Mouse (Mus musculus) neural tube, embryonic 11.5 days (tissue): ENCODE data around the gene Tlr12. TPM values are rescaled to one million over a fixed set of nuclear protein-coding genes. Genes with fewer than 3 reads are reported as not detected.
A peak's percentile ranks its signal among the peaks of the same experiment; 100 is the strongest.

Source experiments
- ATAC-seq: fragments of 200-750 bp; cut with Nextera tagmentation; 2 replicates; pipeline ENCODE4 v1.8.0; 2017; ENCODE audit warnings: moderate number of reproducible peaks, mild to moderate bottlenecking, moderate TSS enrichment, moderate library complexity; ENCODE audit not compliant: insufficient read depth, low FRiP score, low TSS enrichment
- DNase-seq: peaks from one replicate; pipeline ENCODE4 v3.0.0-alpha.2; 2015; ENCODE audit warnings: low spot score
- H3K27ac ChIP-seq: fragments of 300-500 bp; sonication (generic); 2 replicates; pipeline ENCODE4 v1.5.1; 2014; ENCODE audit warnings: low read depth, mild to moderate bottlenecking, low read length
- H3K27me3 ChIP-seq: fragments of 300-500 bp; sonication (generic); 2 replicates; pipeline ENCODE4 v1.6.1; 2014; ENCODE audit warnings: mild to moderate bottlenecking, low read length, mixed read lengths; ENCODE audit not compliant: control insufficient read depth, insufficient read depth
- H3K36me3 ChIP-seq: fragments of 300-500 bp; sonication (generic); 2 replicates; pipeline ENCODE4 v1.6.1; 2014; ENCODE audit warnings: mild to moderate bottlenecking, low read length, moderate library complexity, mixed read lengths; ENCODE audit not compliant: control insufficient read depth, insufficient read depth
- H3K4me1 ChIP-seq: fragments of 300-500 bp; sonication (generic); 2 replicates; pipeline ENCODE4 v1.6.1; 2014; ENCODE audit warnings: low read length, mixed read lengths; ENCODE audit not compliant: control insufficient read depth, insufficient read depth
- H3K4me2 ChIP-seq: fragments of 300-500 bp; sonication (generic); 2 replicates; pipeline ENCODE4 v1.6.1; 2014; ENCODE audit warnings: low read depth, mild to moderate bottlenecking, moderate library complexity
- H3K4me3 ChIP-seq: fragments of 300-500 bp; sonication (generic); 2 replicates; pipeline ENCODE4 v1.5.1; 2014; ENCODE audit warnings: low read depth, low read length
- H3K9ac ChIP-seq: fragments of 300-500 bp; sonication (generic); 2 replicates; pipeline ENCODE4 v1.6.1; 2014; ENCODE audit warnings: mild to moderate bottlenecking, low read length
- H3K9me3 ChIP-seq: fragments of 300-500 bp; sonication (generic); 2 replicates; pipeline ENCODE4 v1.6.1; 2016; ENCODE audit warnings: low read length; ENCODE audit not compliant: control insufficient read depth
- WGBS: fragments of 180-500 bp; shearing (Covaris S2); extraction: QIAGEN DNeasy Blood & Tissue Kit; methylation state at CpG from one replicate; pipeline ENCODE4 v1.1.7; 2014; 5-methylcytosine and 5-hydroxymethylcytosine counted together
- polyA plus RNA-seq: library from polyadenylated mRNA; unstranded; fragments of >200 nt; fragmentation: Nextera tagmentation; extraction: Ambion mirVana; gene quantifications from 2 replicates; pipeline ENCODE4 v1.2.1, GENCODE M21; 2014

Gene Tlr12
- polyA plus RNA-seq, 1 experiment from 2014 or later, result 0.23 TPM

- H3K27ac ChIP-seq, result peak overlapping the region; percentile 45
These were observed 34.3 kb upstream of the Tlr12 start for GRCm38 (mm10) chr4:128652584-128653298.

DNA sequence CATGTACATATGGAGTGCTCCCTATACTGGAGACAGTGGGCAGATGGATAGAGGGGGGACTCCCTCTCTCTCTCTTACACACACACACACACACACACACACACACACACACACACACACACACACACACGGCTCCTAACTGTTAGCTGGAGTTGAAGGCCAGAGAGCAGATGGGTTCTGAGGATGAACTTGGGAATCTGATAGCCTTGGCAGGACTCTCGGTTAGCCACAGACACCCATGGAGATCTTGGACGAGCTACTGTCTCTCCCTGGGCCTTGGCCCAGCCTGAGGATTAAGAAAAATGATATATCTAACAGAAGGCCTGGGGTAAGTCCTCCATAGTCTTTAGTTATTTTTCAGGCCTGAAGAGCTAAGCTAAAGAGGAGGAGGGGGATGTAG lies 33.1 kb upstream of the Tlr12 start:
- Histone ChIP-seq H3K27me3 (no peaks in the 10 kb centered on the region), H3K4me3 (no peak overlapping the region), H3K27ac (no peak overlapping the region; the same call in 1 of the 2 replicates), H3K36me3 (no peaks in the 10 kb centered on the region), H3K4me1 (peaks cover 22% of the 10 kb centered on the region), H3K9ac (no peak overlapping the region), H3K4me2 (no peak overlapping the region), H3K9me3 (no peaks in the 10 kb centered on the region)
- ATAC-seq (no peak), DNase-seq (no peak)
- WGBS, result 59% methylated on average over 3 of the region's 3 CpGs

More at GRCm38 (mm10) chr4:128652584-128653298, 34.3 kb upstream of the Tlr12 start:
- H3K4me3 ChIP-seq, result no peak overlapping the region
- H3K36me3 ChIP-seq, result no peaks in the 10 kb centered on the region
- H3K4me2 ChIP-seq, result no peak overlapping the region
- no peak overlapping the region for H3K9ac ChIP-seq
- no peaks in the 10 kb centered on the region for H3K9me3 ChIP-seq
- ATAC-seq, result no peak
- H3K4me1 ChIP-seq, result peaks cover 22% of the 10 kb centered on the region
- 7% methylated on average over 5 of the region's 5 CpGs for WGBS
- H3K27me3 ChIP-seq, result no peaks in the 10 kb centered on the region
- DNase-seq, result no peak

DNA sequence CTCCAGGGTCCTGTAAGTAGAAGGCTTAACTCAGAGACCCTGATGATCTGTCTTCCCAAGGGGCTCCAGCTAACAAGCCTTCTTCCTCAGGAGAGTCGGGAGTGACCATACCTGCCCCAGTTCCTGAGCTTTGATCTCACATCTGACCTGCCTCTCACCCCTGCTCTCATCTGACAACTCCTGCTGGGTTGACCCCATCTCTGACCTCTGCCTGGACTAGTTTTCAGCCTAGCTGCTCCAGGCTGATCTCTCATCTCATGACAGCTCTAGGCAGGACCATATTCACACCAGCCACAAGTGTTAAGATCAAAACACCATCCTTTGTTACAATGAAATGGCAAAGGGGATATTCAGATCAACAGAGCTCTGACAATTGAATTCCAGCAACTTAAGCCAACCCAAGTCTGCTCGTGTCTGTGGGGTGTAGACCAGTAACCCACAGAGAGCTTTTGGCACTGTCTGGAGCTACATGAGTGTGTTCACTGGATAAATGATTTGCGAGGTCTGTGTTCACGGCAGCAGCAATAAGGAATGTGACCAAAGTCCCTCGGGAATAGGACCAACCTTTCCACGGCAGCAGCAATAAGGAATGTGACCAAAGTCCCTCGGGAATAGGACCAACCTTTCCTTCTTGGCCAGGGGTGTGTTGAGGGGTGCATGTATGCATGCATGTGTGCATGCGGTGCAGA lies 30.3 kb upstream of the Tlr12 start:
- 42% methylated on average over 8 of the region's 8 CpGs for WGBS
- no peak overlapping the region for H3K9ac ChIP-seq
- H3K9me3 ChIP-seq, result no peaks in the 10 kb centered on the region
- no peak for DNase-seq
- peaks cover 12% of the 10 kb centered on the region for H3K4me1 ChIP-seq
- no peaks in the 10 kb centered on the region for H3K36me3 ChIP-seq
- H3K27ac ChIP-seq, result no peak overlapping the region
- no peaks in the 10 kb centered on the region for H3K27me3 ChIP-seq
- no peak overlapping the region for H3K4me3 ChIP-seq
- no peak for ATAC-seq
- H3K4me2 ChIP-seq, result no peak overlapping the region

DNA sequence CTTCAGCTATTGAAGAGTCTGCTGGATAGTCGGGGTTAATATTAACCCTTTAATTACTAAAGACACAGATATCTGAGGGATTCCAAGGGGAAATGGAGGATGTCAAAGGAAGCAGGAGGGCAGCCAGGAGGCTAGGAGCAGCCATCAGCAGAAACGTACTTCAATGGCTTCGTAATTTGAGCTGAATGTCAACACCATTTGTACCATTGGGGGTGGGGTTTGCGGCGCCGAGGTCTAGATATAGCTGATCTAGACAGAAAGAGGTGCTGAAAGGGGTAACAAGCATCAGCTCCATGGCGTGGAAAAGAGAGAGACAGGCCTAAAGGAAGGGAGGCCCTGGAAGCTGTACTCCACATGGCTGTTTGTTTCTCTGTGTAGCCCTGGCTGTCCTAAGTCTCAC lies 28.3 kb upstream of the Tlr12 start:
- WGBS, result 38% methylated on average over 7 of the region's 7 CpGs
- DNase-seq (no peak), ATAC-seq (no peak)
- no peak overlapping the region for H3K4me3 ChIP-seq
- no peak overlapping the region for H3K9ac ChIP-seq
- H3K27me3 ChIP-seq, result no peaks in the 10 kb centered on the region
- no peaks in the 10 kb centered on the region for H3K36me3 ChIP-seq
- peaks cover 13% of the 10 kb centered on the region for H3K4me1 ChIP-seq
- H3K9me3 ChIP-seq, result no peaks in the 10 kb centered on the region
- no peak overlapping the region for H3K27ac ChIP-seq
- no peak overlapping the region for H3K4me2 ChIP-seq

- Histone ChIP-seq H3K27me3 (no peaks in the 10 kb centered on the region), H3K9ac (no peak overlapping the region), H3K4me2 (no peak overlapping the region), H3K4me3 (no peak overlapping the region), H3K27ac (no peak overlapping the region), H3K36me3 (no peaks in the 10 kb centered on the region), H3K4me1 (peaks cover 13% of the 10 kb centered on the region), H3K9me3 (no peaks in the 10 kb centered on the region)
- 75% methylated on average over 6 of the region's 6 CpGs for WGBS
- ATAC-seq (no peak), DNase-seq (no peak)
These were observed 27.5 kb upstream of the Tlr12 start for GRCm38 (mm10) chr4:128645896-128646295.

DNA sequence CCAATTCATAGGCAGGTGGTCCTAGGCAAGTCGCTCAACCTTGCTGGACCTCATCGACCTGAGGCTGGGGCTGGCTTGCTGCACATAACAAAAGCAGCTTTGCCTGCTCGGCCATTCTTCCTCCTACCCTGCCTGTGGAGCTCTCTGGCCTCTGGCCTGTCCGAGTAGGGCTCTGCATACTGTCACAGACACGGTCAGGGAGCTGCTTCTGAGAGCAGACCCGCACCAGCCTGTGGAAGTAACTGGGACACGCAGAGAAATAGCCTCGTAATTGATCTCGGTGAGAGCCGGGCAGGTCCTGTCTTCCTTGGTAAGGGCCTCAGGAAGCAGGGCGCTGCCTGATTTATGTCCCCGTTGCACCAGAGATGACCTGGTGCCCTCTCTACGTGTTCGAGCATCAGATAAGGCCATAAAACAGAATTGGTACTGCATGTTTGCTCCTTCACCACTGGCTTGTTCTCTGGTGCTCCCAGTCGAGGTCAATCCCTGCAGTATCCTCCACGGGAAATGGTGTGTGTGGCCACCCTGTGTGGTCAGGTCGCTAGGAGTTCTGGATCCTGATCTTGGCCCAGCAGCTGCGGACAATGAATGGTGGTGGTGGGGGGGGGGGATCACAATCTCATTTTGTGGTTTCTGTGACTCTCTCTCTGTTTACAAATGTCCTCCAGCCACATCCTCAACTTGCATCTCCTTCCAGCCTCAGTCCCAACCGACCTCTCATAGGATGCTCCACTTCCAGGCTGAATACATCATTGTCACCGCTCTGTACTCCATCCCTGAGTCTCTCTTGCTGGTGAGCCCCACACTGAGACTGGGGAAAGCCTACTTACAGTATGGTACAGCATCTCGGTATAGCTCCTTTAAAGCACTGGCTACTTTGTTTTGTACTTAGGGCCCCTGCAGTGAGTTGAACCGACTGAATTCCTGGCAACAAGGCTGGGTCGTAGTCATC lies 23.6 kb upstream of the Tlr12 start:
- Histone ChIP-seq H3K9ac (no peak overlapping the region), H3K9me3 (no peaks in the 10 kb centered on the region), H3K4me2 (no peak overlapping the region), H3K27me3 (no peaks in the 10 kb centered on the region), H3K27ac (peak overlapping the region; percentile 15; the same call in 1 of the 2 replicates), H3K4me3 (no peak overlapping the region), H3K36me3 (no peaks in the 10 kb centered on the region), H3K4me1 (peaks cover 12% of the 10 kb centered on the region)
- no peak for ATAC-seq
- WGBS, result 25% methylated on average over 23 of the region's 23 CpGs
- DNase-seq, result no peak

DNA sequence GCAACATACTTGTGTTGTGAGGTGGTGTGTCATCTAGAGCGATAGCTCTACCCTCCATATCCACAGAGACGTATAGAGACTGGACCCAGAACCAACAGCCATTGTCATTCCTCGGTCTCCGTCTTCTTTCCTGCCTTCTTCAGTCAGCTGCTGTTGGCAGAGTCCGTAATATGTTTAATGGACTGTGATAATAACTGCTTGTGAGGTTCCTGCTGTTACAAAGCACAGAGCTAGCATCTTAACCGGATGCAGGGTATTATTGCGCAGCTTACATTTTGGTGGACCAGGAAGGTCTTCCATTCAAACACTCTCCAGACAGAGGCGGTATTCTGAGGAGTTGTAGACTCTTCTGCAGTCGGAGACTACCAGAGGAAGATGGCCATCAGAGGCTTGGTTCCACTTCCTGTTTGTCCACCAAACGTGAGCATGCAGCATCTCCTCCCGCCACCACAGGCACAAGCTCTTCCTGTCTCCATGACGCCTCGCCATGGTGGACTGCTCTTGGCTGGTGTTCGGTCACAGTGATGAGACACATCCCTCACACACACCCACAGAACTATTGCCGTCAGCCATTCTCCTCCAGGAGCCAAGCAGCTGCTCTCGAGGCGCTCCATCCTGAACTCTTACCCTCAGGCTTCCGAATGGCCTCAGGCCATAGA lies 20.0 kb upstream of the Tlr12 start:
- Histone ChIP-seq H3K27ac (no peak overlapping the region), H3K9ac (no peak overlapping the region), H3K9me3 (no peaks in the 10 kb centered on the region), H3K4me1 (peaks cover 17% of the 10 kb centered on the region), H3K4me2 (no peak overlapping the region), H3K4me3 (no peak overlapping the region), H3K36me3 (no peaks in the 10 kb centered on the region), H3K27me3 (no peaks in the 10 kb centered on the region)
- WGBS, result 85% methylated on average over 18 of the region's 18 CpGs
- DNase-seq (no peak), ATAC-seq (no peak)

- no peaks in the 10 kb centered on the region for H3K27me3 ChIP-seq
- WGBS, result 38% methylated on average over 11 of the region's 11 CpGs
- no peaks in the 10 kb centered on the region for H3K9me3 ChIP-seq
These were observed 18.8 kb upstream of the Tlr12 start for GRCm38 (mm10) chr4:128637250-128637649.

More at GRCm38 (mm10) chr4:128637250-128637649, 18.8 kb upstream of the Tlr12 start:
- no peak overlapping the region for H3K27ac ChIP-seq
- no peaks in the 10 kb centered on the region for H3K36me3 ChIP-seq
- no peak overlapping the region for H3K4me2 ChIP-seq
- no peak overlapping the region for H3K4me3 ChIP-seq
- H3K9ac ChIP-seq, result no peak overlapping the region
- ATAC-seq (no peak), DNase-seq (peak; percentile 44)
- peaks cover 13% of the 10 kb centered on the region for H3K4me1 ChIP-seq
